Mouse (Mus musculus): ENCODE measurements at regions not wholly inside any gene's neighbourhood (a gene's known extent, or its start where the extent isn't known, plus 50 kb on each side); places are given as distances from the start of the nearest gene placed in this dataset.

DNA sequence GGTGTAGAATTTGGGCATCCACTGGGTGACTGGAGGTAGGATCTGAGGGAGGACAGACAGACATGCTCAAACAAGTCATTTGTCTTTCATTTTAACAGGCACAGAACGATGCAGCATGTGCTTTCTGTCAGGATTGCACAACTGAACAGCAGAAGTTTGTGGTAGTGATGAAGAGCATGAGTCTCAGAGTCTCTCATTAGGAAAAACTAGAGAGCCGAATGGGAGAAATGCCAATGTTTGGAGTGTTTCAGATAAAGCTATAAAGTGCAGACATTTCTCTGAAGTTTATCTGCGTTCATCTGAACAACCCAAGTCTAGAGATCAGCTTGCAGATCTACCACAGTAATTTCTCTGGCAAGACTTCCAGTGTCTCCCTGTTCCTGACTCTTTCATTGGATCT lies 684.0 kb upstream of the 4930412O13Rik start:
- no peak for TF ChIP-seq GATA1 (IDR thresholded peaks at IDR 0.05; ENCODE audit: low read depth, low read length)
- no peak for TF ChIP-seq E2F4 (IDR thresholded peaks at IDR 0.05; ENCODE audit: borderline replicate concordance, low read depth, low read length)
- TF ChIP-seq USF2 (IDR thresholded peaks at IDR 0.05; ENCODE audit: borderline replicate concordance in 1 of 2, insufficient read depth in 1 of 2, low read depth in 1 of 2, low read length in 2 of 2): no peak
- Histone ChIP-seq H3K4me3 (ENCODE audit: control insufficient read depth in 1 of 2, insufficient read depth in 1 of 2, low read depth in 2 of 2, low read length in 2 of 2) (no peak overlapping the region), H3K9ac (ENCODE audit: control insufficient read depth, low read depth, low read length, poor library complexity, severe bottlenecking) (no peak overlapping the region), H3K4me1 (ENCODE audit: control insufficient read depth in 1 of 2, insufficient read depth in 2 of 2, low read length in 2 of 2) (no peaks in the 10 kb centered on the region), H3K27me3 (ENCODE audit: control insufficient read depth in 1 of 2, insufficient read depth in 2 of 2, low read length in 2 of 2) (no peaks in the 10 kb centered on the region), H3K27ac (ENCODE audit: control insufficient read depth, low read depth, low read length) (no peak overlapping the region), H3K79me2 (ENCODE audit: control insufficient read depth, insufficient read depth, low read length, poor library complexity) (no peaks in the 10 kb centered on the region), H3K36me3 (ENCODE audit: control insufficient read depth in 1 of 2, insufficient read depth in 2 of 2, low read length in 2 of 2) (no peaks in the 10 kb centered on the region), H3K9me3 (replicated peaks; ENCODE audit: insufficient read depth, low read length) (no peaks in the 10 kb centered on the region)
- DNase-seq (ENCODE audit: low read depth, low spot score): no peak

DNA sequence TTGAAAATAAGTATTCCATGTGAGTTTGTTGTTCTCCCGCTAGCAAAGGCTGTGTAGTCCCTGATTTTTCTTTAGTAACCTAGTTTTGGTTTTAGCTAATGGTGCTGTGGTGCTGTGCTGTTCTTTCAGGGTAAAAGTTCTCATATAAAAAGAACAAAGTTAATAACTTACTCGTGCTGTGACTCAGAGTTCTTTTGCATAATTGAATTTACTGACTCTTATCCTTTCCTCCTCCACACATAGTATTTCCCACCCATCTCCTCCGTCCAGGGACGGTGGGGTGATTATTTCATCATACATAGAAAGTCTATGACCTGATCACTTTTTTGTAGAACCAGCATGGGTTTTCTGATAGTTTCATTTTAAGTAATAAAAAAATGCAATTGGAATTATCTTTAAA lies 673.1 kb upstream of the 4930412O13Rik start:
- no peaks in the 10 kb centered on the region for H3K27me3 ChIP-seq (ENCODE audit: control insufficient read depth in 1 of 2, insufficient read depth in 2 of 2, low read length in 2 of 2)
- H3K4me3 ChIP-seq (ENCODE audit: control insufficient read depth in 1 of 2, insufficient read depth in 1 of 2, low read depth in 2 of 2, low read length in 2 of 2): no peak overlapping the region
- H3K9ac ChIP-seq (ENCODE audit: control insufficient read depth, low read depth, low read length, poor library complexity, severe bottlenecking): no peak overlapping the region
- H3K9me3 ChIP-seq (replicated peaks; ENCODE audit: insufficient read depth, low read length): no peaks in the 10 kb centered on the region
- H3K4me1 ChIP-seq (ENCODE audit: control insufficient read depth in 1 of 2, insufficient read depth in 2 of 2, low read length in 2 of 2): no peaks in the 10 kb centered on the region
- no peaks in the 10 kb centered on the region for H3K79me2 ChIP-seq (ENCODE audit: control insufficient read depth, insufficient read depth, low read length, poor library complexity)
- no peak for DNase-seq (ENCODE audit: low read depth, low spot score)
- no peaks in the 10 kb centered on the region for H3K36me3 ChIP-seq (ENCODE audit: control insufficient read depth in 1 of 2, insufficient read depth in 2 of 2, low read length in 2 of 2)
- TF ChIP-seq RCOR1 (IDR thresholded peaks at IDR 0.05; ENCODE audit: low read depth, low read length) (no peak), TCF12 (IDR thresholded peaks at IDR 0.05; ENCODE audit: low read depth, low read length) (no peak), ZC3H11A (IDR thresholded peaks at IDR 0.05; ENCODE audit: low read depth, low read length) (no peak), POLR2A (IDR thresholded peaks at IDR 0.05; ENCODE audit: control insufficient read depth in 1 of 2, insufficient read depth in 1 of 2, low read depth in 1 of 2, low read length in 2 of 2, poor library complexity in 1 of 2) (no peak), ETS1 (IDR thresholded peaks at IDR 0.05; ENCODE audit: low read depth, low read length) (no peak), JUND (IDR thresholded peaks at IDR 0.05; ENCODE audit: low read depth, low read length) (no peak), ELF1 (IDR thresholded peaks at IDR 0.05; ENCODE audit: low read depth, low read length) (no peak), HCFC1 (IDR thresholded peaks at IDR 0.05; ENCODE audit: low read depth, low read length) (no peak), MAZ (IDR thresholded peaks at IDR 0.05; ENCODE audit: low read depth, low read length) (no peak), USF1 (IDR thresholded peaks at IDR 0.05; ENCODE audit: low read depth, low read length) (no peak), BHLHE40 (IDR thresholded peaks at IDR 0.05; ENCODE audit: borderline replicate concordance, low read depth, low read length) (no peak)
- no peak overlapping the region for H3K27ac ChIP-seq (ENCODE audit: control insufficient read depth, low read depth, low read length)
